Mouse (Mus musculus): ENCODE data around the gene Dkk1.

DNA sequence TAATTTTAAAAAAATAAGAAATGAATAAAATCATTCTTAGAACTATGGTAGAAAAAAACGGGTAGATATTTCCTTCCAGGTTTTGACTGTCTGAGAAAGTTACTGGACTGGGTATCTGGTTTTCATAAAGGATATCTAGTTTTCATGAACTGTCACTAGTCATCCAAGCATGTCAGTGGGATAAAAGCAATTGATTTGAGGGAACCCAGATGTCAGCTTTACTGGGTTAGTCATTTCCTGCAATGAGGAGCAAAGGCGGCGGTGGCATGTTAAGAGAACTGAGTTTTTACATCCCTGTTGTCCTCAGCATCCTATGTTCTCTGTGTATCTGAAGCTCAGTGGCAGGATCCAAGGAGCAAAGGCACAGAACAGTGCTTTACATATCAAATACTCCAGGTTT is 14.4 kb upstream of the Dkk1 start:
- TF ChIP-seq POLR2A (IDR thresholded peaks at IDR 0.05; ENCODE audit: control insufficient read depth, low read depth, low read length), result no peak
- TF ChIP-seq CTCF (IDR thresholded peaks at IDR 0.05; ENCODE audit: control insufficient read depth, insufficient read depth, insufficient replicate concordance, low read depth, low read length), result no peak
